26 mouse cellular contexts compared by ENCODE assay signal in the genomic region with DNA sequence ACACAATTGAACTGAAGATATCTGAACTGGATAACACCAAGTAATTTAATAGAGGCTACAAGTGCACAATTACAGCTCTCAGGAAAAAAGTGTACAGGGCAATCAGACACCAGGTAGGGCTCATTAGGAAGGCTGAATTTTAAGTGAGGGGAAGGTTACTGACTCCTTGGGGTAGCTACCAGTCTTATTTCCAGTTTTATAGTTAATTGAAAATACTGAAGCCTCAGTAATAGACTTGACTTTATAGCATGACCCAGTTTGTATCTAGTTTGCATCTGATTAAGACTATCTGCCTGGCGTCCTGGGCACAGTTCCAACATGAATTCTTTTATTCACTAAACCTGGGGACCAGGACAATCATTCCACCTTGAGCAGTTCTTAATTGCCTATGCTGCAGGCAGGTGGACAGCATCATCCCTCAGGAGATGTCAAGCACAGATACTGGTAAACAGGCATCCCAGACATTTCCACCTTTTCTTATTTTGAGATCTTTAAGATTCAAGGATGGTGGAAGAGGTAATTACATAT.
DNase-seq lines count a peak whose midpoint lies in the region; ATAC-seq and TF ChIP-seq lines count a peak whose summit lies in the region.
"Had no signal": no experiment of that assay in that cellular context is flagged by ENCODE, and none has a peak within 500 bp of the region (broad histone marks: within the 10 kb centered on the region; RNA-seq: fewer than 3 reads in every experiment).

No protein-coding gene starts in this region.

- ATAC-seq in hindbrain, embryonic 14.5 days (ENCODE audit: low FRiP score), result peak; percentile 46; the same call in 1 of the 2 replicates
- peak; percentile 17; the same call in 1 of the 2 replicates for ATAC-seq in midbrain, embryonic 16.5 days
- peak; percentile 67 for ATAC-seq in hindbrain, postnatal 0 days
- ATAC-seq: forebrain, embryonic 14.5 days; intestine, embryonic 16.5 days had no signal

- no peak overlapping the region for H3K4me2 ChIP-seq in hindbrain, embryonic 14.5 days (replicated peaks)
- no peak overlapping the region for H3K4me2 ChIP-seq in midbrain, embryonic 16.5 days (ENCODE audit: low read length)
- H3K4me2 ChIP-seq in hindbrain, postnatal 0 days (ENCODE audit: low read depth, low read length), result no peak overlapping the region
- H3K4me2 ChIP-seq: embryonic facial prominence, embryonic 12.5 days; limb, embryonic 12.5 days; liver, embryonic 15.5 days; lung, embryonic 15.5 days; midbrain, embryonic 12.5 days; neural tube, embryonic 13.5 days had no signal

- H3K36me3 ChIP-seq in hindbrain, embryonic 14.5 days (replicated peaks; ENCODE audit: control insufficient read depth, insufficient read depth), result no peaks in the 10 kb centered on the region
- no peaks in the 10 kb centered on the region for H3K36me3 ChIP-seq in hindbrain, embryonic 10.5 days
- no peaks in the 10 kb centered on the region for H3K36me3 ChIP-seq in midbrain, embryonic 16.5 days (ENCODE audit: control insufficient read depth, insufficient read depth, low read length)
- H3K36me3 ChIP-seq in midbrain, embryonic 10.5 days, result 0 out of 2 replicates have a peak, but pooled peaks cover 3% of the 10 kb centered on the region
- H3K36me3 ChIP-seq in hindbrain, postnatal 0 days (ENCODE audit: insufficient read depth, low read length), result no peaks in the 10 kb centered on the region
- H3K36me3 ChIP-seq: embryonic facial prominence, embryonic 12.5 days; liver, embryonic 15.5 days; lung, embryonic 15.5 days; midbrain, embryonic 12.5 days; neural tube, embryonic 13.5 days had no signal

- no peaks in the 10 kb centered on the region for H3K27me3 ChIP-seq in hindbrain, embryonic 14.5 days (ENCODE audit: control insufficient read depth, insufficient read depth, low read length)
- H3K27me3 ChIP-seq in hindbrain, embryonic 10.5 days (ENCODE audit: insufficient read depth, poor library complexity, severe bottlenecking), result no peaks in the 10 kb centered on the region
- H3K27me3 ChIP-seq in midbrain, embryonic 16.5 days (ENCODE audit: control insufficient read depth, insufficient read depth, low read depth, low read length), result no peaks in the 10 kb centered on the region
- H3K27me3 ChIP-seq in midbrain, embryonic 10.5 days (ENCODE audit: low read depth, poor library complexity, severe bottlenecking), result no peaks in the 10 kb centered on the region
- H3K27me3 ChIP-seq in hindbrain, postnatal 0 days (ENCODE audit: insufficient read depth, low read length), result no peaks in the 10 kb centered on the region
- H3K27me3 ChIP-seq: embryonic facial prominence, embryonic 12.5 days; limb, embryonic 12.5 days; liver, embryonic 15.5 days; lung, embryonic 15.5 days; midbrain, embryonic 12.5 days; neural tube, embryonic 13.5 days had no signal

- H3K4me3 ChIP-seq in hindbrain, embryonic 14.5 days (replicated peaks; ENCODE audit: low read length), result no peak overlapping the region
- no peak overlapping the region for H3K4me3 ChIP-seq in hindbrain, embryonic 10.5 days
- no peak overlapping the region for H3K4me3 ChIP-seq in midbrain, embryonic 16.5 days (ENCODE audit: low read depth, low read length)
- H3K4me3 ChIP-seq in midbrain, embryonic 10.5 days, result no peak overlapping the region
- H3K4me3 ChIP-seq in hindbrain, postnatal 0 days (ENCODE audit: low read length), result no peak overlapping the region
- H3K4me3 ChIP-seq: embryonic facial prominence, embryonic 12.5 days; limb, embryonic 12.5 days; liver, embryonic 15.5 days; lung, embryonic 15.5 days; midbrain, embryonic 12.5 days; myocyte; neural tube, embryonic 13.5 days had no signal

- no peak for DNase-seq in hindbrain, embryonic 14.5 days (ENCODE audit: low spot score)
- DNase-seq in hindbrain, embryonic 10.5 days (ENCODE audit: low spot score), result no peak
- no peak for DNase-seq in midbrain, embryonic 10.5 days (ENCODE audit: low spot score)
- peak; percentile 56 for DNase-seq in hindbrain, postnatal 0 days (ENCODE audit: low spot score)
- no peak for DNase-seq in MN1 (ENCODE audit: low spot score)
- DNase-seq: adrenal gland, adult 8-10 months; B cell, adult 2 months; cerebellum, postnatal 36 days; embryo, embryonic 11 days; gastrocnemius, postnatal 14 days; heart, postnatal 14 days; kidney, adult 8-10 months; kidney, postnatal 10 days; retina, postnatal 1 day; right cerebral cortex, postnatal 14 days; thymus, postnatal 4 days had no signal

- H3K9ac ChIP-seq in hindbrain, embryonic 14.5 days, result no peak overlapping the region
- H3K9ac ChIP-seq in midbrain, embryonic 16.5 days (ENCODE audit: low read depth, low read length), result no peak overlapping the region
- no peak overlapping the region for H3K9ac ChIP-seq in hindbrain, postnatal 0 days (replicated peaks; ENCODE audit: low read length)
- H3K9ac ChIP-seq: embryonic facial prominence, embryonic 12.5 days; limb, embryonic 12.5 days; liver, embryonic 15.5 days; lung, embryonic 15.5 days; midbrain, embryonic 12.5 days; neural tube, embryonic 13.5 days had no signal

- no peaks in the 10 kb centered on the region; the same call in 1 of the 2 replicates for H3K4me1 ChIP-seq in hindbrain, embryonic 14.5 days (replicated peaks; ENCODE audit: control insufficient read depth, insufficient read depth, low read length)
- no peaks in the 10 kb centered on the region for H3K4me1 ChIP-seq in hindbrain, embryonic 10.5 days (replicated peaks)
- H3K4me1 ChIP-seq in midbrain, embryonic 16.5 days (ENCODE audit: control insufficient read depth, insufficient read depth, low read length), result no peaks in the 10 kb centered on the region
- H3K4me1 ChIP-seq in midbrain, embryonic 10.5 days, result no peaks in the 10 kb centered on the region
- H3K4me1 ChIP-seq in hindbrain, postnatal 0 days (ENCODE audit: insufficient read depth, low read length), result no peaks in the 10 kb centered on the region
- H3K4me1 ChIP-seq: embryonic facial prominence, embryonic 12.5 days; liver, embryonic 15.5 days; midbrain, embryonic 12.5 days; neural tube, embryonic 13.5 days had no signal

- no peak for TF ChIP-seq CTCF in hindbrain, postnatal 0 days (IDR thresholded peaks at IDR 0.05; ENCODE audit: low read depth)

- 41% methylated on average over 1 of the region's 1 CpGs for WGBS in hindbrain, embryonic 14.5 days
- WGBS in hindbrain, embryonic 10.5 days, result 74% methylated on average over 1 of the region's 1 CpGs
- 38% methylated on average over 1 of the region's 1 CpGs for WGBS in midbrain, embryonic 16.5 days
- WGBS in midbrain, embryonic 10.5 days, result 88% methylated on average over 1 of the region's 1 CpGs
- 43% methylated on average over 1 of the region's 1 CpGs for WGBS in hindbrain, postnatal 0 days

- H3K27ac ChIP-seq in hindbrain, embryonic 14.5 days, result 0 out of 2 replicates have a peak overlapping the region, but pooled peaks have one; percentile 32
- H3K27ac ChIP-seq in hindbrain, embryonic 10.5 days, result no peak overlapping the region
- H3K27ac ChIP-seq in midbrain, embryonic 16.5 days (ENCODE audit: low read length), result no peak overlapping the region
- no peak overlapping the region for H3K27ac ChIP-seq in midbrain, embryonic 10.5 days (replicated peaks)
- H3K27ac ChIP-seq in hindbrain, postnatal 0 days, result no peak overlapping the region
- H3K27ac ChIP-seq: embryonic facial prominence, embryonic 12.5 days; limb, embryonic 12.5 days; liver, embryonic 15.5 days; lung, embryonic 15.5 days; midbrain, embryonic 12.5 days; neural tube, embryonic 13.5 days had no signal

- no peaks in the 10 kb centered on the region for H3K9me3 ChIP-seq in hindbrain, embryonic 14.5 days (ENCODE audit: control insufficient read depth, low read length)
- H3K9me3 ChIP-seq in hindbrain, embryonic 10.5 days, result no peaks in the 10 kb centered on the region
- H3K9me3 ChIP-seq in midbrain, embryonic 16.5 days (replicated peaks; ENCODE audit: control insufficient read depth, low read length, poor library complexity, severe bottlenecking), result no peaks in the 10 kb centered on the region
- H3K9me3 ChIP-seq in midbrain, embryonic 10.5 days (replicated peaks), result no peaks in the 10 kb centered on the region
- H3K9me3 ChIP-seq in hindbrain, postnatal 0 days (ENCODE audit: low read length), result no peaks in the 10 kb centered on the region
- H3K9me3 ChIP-seq: embryonic facial prominence, embryonic 12.5 days; limb, embryonic 12.5 days; liver, embryonic 15.5 days; lung, embryonic 15.5 days; midbrain, embryonic 12.5 days; neural tube, embryonic 13.5 days had no signal

Comparison
In these comparisons a context has a peak if more than half of its experiments do, and no peak if none do; other contexts are left out.
1. ATAC-seq: peak in every context shown above with its lines; median percentile 67 in hindbrain, postnatal 0 days; 46 in hindbrain, embryonic 14.5 days; 17 in midbrain, embryonic 16.5 days.